ENCODE assay signal across 25 mouse cellular contexts in the genomic region with DNA sequence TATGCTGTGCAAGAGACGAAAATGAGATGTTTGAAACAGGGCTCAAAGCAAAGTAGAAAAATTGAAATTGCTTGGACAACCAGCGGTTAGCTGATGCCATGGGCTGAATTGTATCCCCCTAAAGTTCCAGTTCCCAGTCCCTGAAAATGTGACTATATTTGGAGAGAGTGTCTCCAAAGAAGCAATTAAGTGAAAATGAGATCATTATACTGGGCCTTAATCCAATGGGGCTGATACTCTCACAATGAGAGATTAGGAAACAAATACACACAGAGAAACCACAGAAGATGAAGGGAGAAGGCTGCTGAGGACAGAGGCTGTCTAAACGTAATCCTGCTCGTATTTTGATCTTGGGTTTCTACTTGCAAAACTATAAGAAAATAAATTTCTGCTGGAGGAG.
"Had no signal": no experiment of that assay in that cellular context is flagged by ENCODE, and none has a peak within 500 bp of the region (broad histone marks: within the 10 kb centered on the region; RNA-seq: fewer than 3 reads in every experiment).

No protein-coding gene starts in this region.

- DNase-seq: gastrocnemius, postnatal 14 days; gastrocnemius, postnatal 36 days; heart, adult 11 months; heart, adult 2 months; heart, postnatal 14 days; heart, postnatal 36 days; kidney, adult 18-20 months; kidney, adult 8-10 months; kidney, postnatal 10 days; kidney, postnatal 25 days; kidney, postnatal 4 days; liver had no signal

- H3K36me3 ChIP-seq: heart, embryonic 13.5 days; heart, embryonic 15.5 days; hindbrain, embryonic 12.5 days; intestine, embryonic 15.5 days; limb, embryonic 10.5 days; limb, embryonic 12.5 days had no signal

- H3K9me3 ChIP-seq: heart, embryonic 13.5 days; heart, embryonic 15.5 days; hindbrain, embryonic 12.5 days; intestine, embryonic 15.5 days; limb, embryonic 10.5 days; limb, embryonic 12.5 days had no signal

- ATAC-seq: hindbrain, embryonic 16.5 days; inflammation-experienced regulatory T-cells, adult 6 months; intestine, embryonic 15.5 days; intestine, postnatal 0 days had no signal

- H3K4me3 ChIP-seq: heart, adult 2 months; heart, embryonic 13.5 days; heart, embryonic 15.5 days; hindbrain, embryonic 12.5 days; intestine, embryonic 15.5 days; layer of hippocampus, adult 2 months; left cerebral cortex, adult 2 months; limb, embryonic 10.5 days; limb, embryonic 12.5 days had no signal

- H3K4me2 ChIP-seq: heart, embryonic 11.5 days; heart, embryonic 13.5 days; heart, embryonic 15.5 days; hindbrain, embryonic 12.5 days; hindbrain, embryonic 14.5 days; intestine, embryonic 15.5 days; limb, embryonic 12.5 days had no signal

- H3K27ac ChIP-seq: heart, adult 2 months; heart, embryonic 13.5 days; heart, embryonic 15.5 days; hindbrain, embryonic 12.5 days; hindbrain, embryonic 14.5 days; intestine, embryonic 15.5 days; layer of hippocampus, adult 2 months; left cerebral cortex, adult 2 months; limb, embryonic 10.5 days; limb, embryonic 12.5 days had no signal

- H3K9ac ChIP-seq: heart, embryonic 13.5 days; heart, embryonic 15.5 days; hindbrain, embryonic 12.5 days; hindbrain, embryonic 14.5 days; intestine, embryonic 15.5 days; limb, embryonic 12.5 days had no signal

- H3K27me3 ChIP-seq: heart, embryonic 13.5 days; heart, embryonic 15.5 days; hindbrain, embryonic 12.5 days; intestine, embryonic 15.5 days; limb, embryonic 12.5 days had no signal
